Mouse (Mus musculus): ENCODE measurements at regions not wholly inside any gene's neighbourhood (a gene's known extent, or its start where the extent isn't known, plus 50 kb on each side); places are given as distances from the start of the nearest gene placed in this dataset.
"Not testable (repeated sequence)": the region's sequence is repeated elsewhere in the genome, so short reads cannot be mapped to it uniquely, and the experiment has no call there.

DNA sequence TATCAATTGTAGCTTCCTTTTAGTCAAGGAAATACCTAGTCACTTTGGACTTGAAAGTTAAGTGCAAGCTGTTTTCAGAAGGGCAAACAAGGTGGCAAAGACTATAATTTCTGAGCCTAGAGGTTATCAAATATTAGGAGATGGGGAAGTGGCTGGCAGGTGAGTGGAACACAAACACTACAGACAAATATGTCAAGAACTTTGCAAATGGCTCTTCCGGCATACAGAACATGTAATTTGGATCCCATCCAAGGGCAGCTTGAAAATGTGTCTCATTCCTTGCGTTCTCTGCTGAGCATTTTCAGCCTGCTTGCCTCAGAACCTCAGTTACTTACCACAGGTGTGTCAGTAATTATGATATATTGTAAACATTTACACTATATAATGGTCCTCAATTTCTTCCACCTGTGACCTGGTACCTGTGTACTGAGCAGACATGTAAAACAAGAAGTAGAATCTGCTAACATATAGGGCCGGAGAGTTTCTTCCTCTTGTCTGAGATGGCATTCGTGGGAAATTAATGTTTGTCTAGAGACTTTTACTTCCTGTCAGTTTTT is 1346.3 kb upstream of the Got2 start:
- no peak for DNase-seq

DNA sequence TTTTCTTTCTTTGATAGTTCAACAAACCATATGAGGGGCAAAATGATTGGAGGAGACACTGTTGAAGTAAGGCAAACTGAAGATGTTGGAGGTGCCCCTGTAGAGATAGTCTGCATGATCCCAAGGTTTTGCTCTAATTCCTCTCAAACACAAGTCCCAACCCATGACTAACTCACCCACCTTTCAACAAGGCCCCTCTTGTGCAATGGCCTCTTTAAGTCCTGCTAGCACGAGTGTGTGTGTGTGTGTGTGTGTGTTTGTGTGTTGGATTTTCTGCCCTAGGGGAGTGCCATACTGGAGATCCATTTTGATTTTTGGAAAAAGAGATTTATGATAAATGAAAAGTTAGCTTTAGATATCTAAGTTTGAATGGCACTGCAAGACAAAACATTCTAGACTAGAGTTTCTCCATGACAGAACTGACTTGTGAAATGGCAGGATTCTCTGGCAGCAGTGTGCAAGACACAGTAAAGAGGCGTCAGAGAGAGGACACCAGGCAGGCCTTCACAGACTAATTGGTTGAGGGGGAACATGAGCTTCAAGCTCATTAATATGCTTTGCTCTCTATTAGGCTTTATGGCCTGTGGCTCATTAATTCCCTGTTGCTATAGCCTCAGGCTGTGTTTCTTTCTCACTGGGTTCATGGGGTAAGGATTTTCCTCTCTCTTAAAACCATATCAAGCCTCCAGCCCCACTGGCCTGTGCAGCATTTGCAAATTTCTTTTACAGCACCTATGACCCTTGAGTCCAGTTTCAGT is 1344.5 kb upstream of the Got2 start:
- DNase-seq = peak; percentile 8

DNA sequence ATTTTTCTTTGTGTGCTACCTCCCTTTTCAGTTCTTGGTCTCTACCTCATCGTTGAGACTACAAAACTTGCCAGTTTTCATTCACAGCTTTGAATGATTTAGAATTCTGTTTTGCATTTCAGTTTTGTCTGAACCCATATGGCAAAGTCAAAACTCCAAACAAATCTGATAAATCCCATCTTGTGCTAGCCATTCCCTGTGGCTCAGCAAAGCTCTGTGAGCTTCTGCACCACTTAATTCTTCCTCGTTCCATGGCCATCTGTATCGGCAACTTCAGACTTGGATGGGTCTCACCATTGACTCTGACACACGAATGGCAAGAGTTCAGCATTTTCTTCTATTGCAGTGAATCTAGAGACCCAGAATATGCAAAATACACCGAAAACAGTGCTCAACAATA is 1343.3 kb upstream of the Got2 start:
- no peak for DNase-seq

DNA sequence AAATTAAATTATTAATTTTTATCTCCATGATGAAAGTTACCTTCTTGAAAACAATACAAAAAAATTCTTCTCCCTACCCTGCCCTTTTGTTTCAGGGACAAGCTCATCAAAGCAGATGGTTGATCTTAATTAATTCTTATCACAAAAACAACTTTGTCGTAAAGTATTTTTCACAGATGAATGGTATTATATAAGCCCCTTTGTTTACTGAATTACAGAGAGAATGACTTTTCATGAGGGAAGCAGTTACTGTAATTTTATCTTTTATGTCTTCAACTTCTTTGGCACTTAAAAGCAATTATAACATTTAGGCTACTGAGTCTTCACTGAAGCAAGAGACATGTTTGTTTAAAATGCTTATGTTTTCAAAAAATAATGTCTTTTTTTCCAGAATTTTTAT is 1303.5 kb upstream of the Got2 start:
- no peak for DNase-seq

DNA sequence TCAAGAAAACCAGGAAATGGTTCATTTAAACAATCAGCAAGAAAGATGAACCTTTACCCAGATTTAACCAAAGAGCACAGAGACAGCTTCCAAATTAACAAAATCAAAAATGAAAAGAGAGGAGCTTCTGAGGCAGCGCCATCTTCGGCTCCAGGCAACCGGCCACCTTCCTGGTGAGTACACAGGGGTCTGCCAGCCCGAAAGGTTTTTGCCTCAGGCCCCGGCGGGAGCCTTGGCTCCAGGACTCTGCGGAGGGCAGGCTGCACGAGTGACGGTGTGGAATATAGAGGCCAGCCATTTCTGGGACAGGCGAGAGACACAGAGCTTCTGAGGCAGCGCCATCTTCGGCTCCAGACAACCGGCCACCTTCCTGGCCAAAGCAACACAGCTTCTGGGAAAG is 1295.5 kb upstream of the Got2 start:
- not testable (repeated sequence) for DNase-seq

DNA sequence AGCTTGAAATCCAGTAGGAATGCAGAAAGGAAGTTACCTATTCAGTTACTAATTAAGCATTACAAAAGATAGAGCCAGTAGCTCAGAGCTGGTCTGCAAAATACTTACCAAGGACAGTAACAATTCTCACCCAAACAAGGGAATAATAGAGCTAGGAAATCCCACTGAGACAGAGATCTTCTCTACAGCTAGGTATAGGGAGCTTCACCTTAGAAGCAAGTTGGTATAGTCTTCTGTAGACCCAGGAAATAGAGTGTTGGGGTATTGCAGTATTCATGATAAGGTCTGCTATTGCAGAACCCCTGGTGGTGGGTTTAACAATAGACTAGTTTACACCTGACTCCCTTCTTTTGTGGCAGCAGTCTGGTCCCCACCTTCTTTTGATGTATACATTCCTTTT is 1294.1 kb upstream of the Got2 start:
- not testable (repeated sequence) for DNase-seq
